Mouse (Mus musculus): ENCODE results near the gene Shroom1. TPM values are rescaled to one million over a fixed set of nuclear protein-coding genes. Genes with fewer than 3 reads are reported as not detected.

Gene Shroom1
- polyA plus RNA-seq (2015; fragmentation: Illumina TruSeq; extraction: RNeasy Lipid Tissue Mini Kit (QIAGEN cat#74804); ENCODE audit: insufficient read depth, low read depth, low replicate concordance), result 3.4 TPM

DNA sequence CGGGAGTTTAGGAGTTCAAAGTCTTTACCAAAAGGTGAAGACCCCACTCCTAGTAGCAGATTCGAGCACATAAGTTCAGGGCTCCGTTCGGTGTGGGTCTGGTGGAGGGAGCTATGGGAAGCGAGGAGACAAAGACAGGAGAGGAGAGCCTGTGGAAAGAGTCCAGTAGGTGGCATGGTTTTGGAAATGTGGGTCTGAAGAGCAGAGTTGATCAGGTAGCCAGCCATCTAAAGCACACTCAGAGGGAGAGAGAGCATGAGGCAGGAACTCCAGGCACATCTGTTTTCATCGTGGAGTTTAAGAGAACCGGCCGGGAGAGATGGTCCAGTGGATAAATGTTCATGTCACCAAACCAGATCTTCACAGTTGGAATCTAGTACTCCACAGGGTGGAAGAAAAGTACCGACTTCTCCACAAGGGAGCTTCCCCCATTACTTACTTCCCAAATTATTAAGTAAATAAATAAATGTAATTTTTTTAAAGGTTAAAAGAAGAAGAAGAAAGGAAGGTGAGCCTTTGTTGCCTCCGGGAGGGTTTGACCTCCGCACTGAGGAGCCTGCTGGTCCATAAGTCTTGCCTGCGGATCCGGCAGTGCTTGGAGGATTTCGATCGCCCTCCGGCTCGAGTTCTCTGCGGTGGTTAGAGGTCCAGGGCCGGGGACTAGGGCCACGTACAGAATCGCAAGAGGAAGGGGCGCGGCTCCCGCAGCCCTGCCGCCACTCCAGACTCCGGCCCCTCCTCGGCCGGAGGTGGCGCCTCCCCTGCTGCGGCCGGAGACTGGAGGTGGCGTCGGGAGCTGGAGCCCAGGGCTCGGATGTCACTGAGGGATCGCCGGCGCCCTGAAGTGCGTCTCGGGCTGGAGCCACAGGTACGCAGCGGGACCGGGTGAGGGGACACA lies at the start of gene Shroom1, which contains the start of gene Gm10447:
TSS of gene Shroom1 (plus strand) at position 732 of the 898 bp plus-strand sequence.
TSS of gene Gm10447 (minus strand) at position 637 of the 898 bp plus-strand sequence.

DNA sequence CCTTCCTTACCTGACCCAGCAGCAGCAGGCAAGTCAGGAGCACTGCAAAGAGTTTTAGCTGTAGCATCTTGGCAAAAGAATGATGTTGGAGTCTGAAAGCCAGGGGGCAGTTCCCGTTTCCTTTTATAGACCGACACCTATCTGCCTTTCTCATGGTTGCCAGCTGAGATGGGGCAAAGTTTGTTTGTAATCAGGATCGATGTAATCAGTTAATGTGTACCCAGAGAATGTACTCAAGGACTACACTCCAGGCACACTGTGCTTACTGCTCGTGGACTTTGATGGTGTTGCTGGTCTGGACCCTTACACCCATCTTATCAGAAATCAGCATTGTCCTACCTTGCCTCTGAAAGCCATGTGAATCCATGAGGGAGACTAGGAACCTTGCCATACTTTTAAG lies 34.0 kb upstream of the Shroom1 start, which contains the start of gene Leap2:
TSS of gene Leap2 (minus strand) at position 135 of the 400 bp plus-strand sequence.

DNA sequence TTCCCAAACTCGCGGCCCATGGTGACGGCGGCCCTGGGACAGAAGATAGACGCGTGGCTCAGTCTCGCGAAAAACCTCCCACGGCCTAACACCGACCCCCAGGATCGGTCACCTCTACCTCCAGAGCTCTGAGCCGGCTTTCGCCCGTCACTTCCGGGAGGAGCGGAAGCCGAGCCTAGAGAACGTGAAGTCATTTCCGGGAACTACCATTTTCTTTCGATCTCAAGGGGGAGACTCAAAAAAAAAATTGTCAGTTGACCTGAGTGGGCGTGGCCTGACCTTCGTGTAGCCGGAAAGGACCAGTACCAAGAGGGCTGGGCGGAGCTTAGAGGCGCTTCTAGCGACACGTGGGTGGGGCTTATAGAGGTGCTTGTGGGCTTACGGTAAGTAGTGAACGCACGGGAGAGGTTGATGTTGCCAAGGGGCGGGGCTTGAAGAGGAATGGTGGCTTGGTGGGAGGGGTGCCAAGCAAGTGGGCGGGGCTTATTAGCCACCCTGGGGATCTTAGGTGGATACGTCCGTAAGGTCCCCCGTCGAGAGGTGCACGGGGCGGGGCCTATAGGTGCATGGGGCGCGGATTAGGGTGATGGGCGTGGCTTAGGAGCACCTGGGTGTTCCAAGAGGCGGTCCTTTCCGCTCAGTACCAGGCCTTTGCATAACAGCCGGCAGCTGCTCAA lies 26.2 kb upstream of the Shroom1 start, which contains the start of the genes Uqcrq and Gdf9:
TSS of gene Uqcrq (minus strand) at position 162 of the 677 bp plus-strand sequence.
TSS of gene Gdf9 (plus strand) at position 354 of the 677 bp plus-strand sequence.

DNA sequence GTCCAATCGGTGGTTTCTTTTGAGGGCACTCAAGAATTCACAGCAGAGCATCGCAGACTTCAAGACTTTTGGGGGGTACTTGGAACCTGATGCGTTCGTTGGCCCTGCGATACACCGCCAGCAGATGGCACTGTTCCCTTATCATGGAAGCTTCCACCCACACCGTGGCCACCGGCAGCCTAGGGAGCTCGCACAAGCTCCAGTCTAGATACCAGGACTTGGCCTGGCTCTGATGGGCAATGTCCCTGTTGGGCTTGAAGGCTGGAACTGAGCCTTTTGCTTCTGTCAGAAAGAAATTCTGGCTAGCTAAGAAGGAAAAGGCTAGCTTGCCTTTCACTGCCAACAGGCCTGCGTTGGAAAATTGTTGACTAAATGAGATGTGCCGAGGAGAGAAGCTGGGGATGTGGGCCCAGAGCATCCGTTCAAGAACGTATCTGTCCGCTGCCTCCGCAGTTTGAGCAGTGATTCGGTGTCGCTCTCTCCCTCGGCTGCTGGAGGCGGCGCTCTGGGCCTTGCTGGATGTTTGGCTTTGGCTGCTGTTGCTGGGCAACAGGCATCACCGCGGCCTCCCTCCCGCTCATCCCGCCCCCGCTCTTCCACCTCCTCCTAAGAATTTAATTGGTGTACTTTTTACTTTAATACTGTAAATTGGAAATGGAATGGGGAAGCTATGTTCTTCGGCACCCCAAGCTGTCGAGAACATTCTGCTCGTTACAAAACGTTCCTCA lies 13.1 kb downstream of the Shroom1 start, which contains the start of gene Gm9837:
TSS of gene Gm9837 (minus strand) at position 512 of the 728 bp plus-strand sequence.

DNA sequence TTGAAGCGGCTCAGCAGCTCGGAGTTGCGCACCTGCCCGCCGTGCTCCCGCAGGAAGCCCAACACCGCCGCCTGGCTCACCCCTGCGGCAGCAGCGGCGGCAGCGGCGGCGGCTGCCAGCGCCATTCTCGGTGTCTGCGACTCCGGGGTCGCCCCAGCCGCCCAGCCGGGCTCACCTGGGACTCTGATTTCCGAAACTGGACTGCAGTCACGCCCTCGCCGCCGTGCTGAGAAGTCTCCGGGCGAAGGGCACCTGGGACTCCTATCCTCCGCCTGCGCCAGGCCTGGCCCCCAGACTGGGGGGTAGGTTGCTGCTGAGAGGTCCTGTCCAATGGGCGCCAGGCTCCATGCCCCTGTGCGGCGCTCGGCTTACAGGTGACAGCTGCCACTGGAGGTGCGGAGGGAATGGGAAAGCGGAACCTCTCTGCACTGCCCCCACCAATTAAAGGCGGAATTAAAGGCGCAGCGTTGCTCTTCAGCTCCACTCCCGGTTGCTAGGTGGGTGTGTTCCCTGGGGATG lies 22.8 kb downstream of the Shroom1 start, which contains the start of the genes Gm9945 and Sowaha:
TSS of gene Gm9945 (plus strand) at position 384 of the 519 bp plus-strand sequence.
TSS of gene Sowaha (minus strand) at position 492 of the 519 bp plus-strand sequence.

Other genes starting within 250 kb of the Shroom1 start
- 17.9 TPM for gene Hspa4, start 156.7 kb upstream of the Shroom1 start, polyA plus RNA-seq (2015; fragmentation: Illumina TruSeq; extraction: RNeasy Lipid Tissue Mini Kit (QIAGEN cat#74804); ENCODE audit: insufficient read depth, low read depth, low replicate concordance)
- 2.5 TPM for gene Zcchc10, start 132.5 kb upstream of the Shroom1 start, polyA plus RNA-seq (2015; fragmentation: Illumina TruSeq; extraction: RNeasy Lipid Tissue Mini Kit (QIAGEN cat#74804); ENCODE audit: insufficient read depth, low read depth, low replicate concordance)
- 8.0 TPM for gene Aff4, start 106.4 kb upstream of the Shroom1 start, polyA plus RNA-seq (2015; fragmentation: Illumina TruSeq; extraction: RNeasy Lipid Tissue Mini Kit (QIAGEN cat#74804); ENCODE audit: insufficient read depth, low read depth, low replicate concordance)
- gene Leap2, start 34.0 kb upstream of the Shroom1 start, polyA plus RNA-seq (2015; fragmentation: Illumina TruSeq; extraction: RNeasy Lipid Tissue Mini Kit (QIAGEN cat#74804); ENCODE audit: insufficient read depth, low read depth, low replicate concordance), result not detected
- 207 TPM for gene Uqcrq, start 26.4 kb upstream of the Shroom1 start, polyA plus RNA-seq (2015; fragmentation: Illumina TruSeq; extraction: RNeasy Lipid Tissue Mini Kit (QIAGEN cat#74804); ENCODE audit: insufficient read depth, low read depth, low replicate concordance)
- not detected for gene Gdf9, start 26.2 kb upstream of the Shroom1 start, polyA plus RNA-seq (2015; fragmentation: Illumina TruSeq; extraction: RNeasy Lipid Tissue Mini Kit (QIAGEN cat#74804); ENCODE audit: insufficient read depth, low read depth, low replicate concordance)
- gene Gm10447, start 95 bp upstream of the Shroom1 start, polyA plus RNA-seq (2015; fragmentation: Illumina TruSeq; extraction: RNeasy Lipid Tissue Mini Kit (QIAGEN cat#74804); ENCODE audit: insufficient read depth, low read depth, low replicate concordance), result not detected
- not detected for gene Gm9837, start 13.3 kb downstream of the Shroom1 start, polyA plus RNA-seq (2015; fragmentation: Illumina TruSeq; extraction: RNeasy Lipid Tissue Mini Kit (QIAGEN cat#74804); ENCODE audit: insufficient read depth, low read depth, low replicate concordance)
- gene Gm9945, start 23.0 kb downstream of the Shroom1 start, polyA plus RNA-seq (2015; fragmentation: Illumina TruSeq; extraction: RNeasy Lipid Tissue Mini Kit (QIAGEN cat#74804); ENCODE audit: insufficient read depth, low read depth, low replicate concordance), result not detected
- gene Sowaha, start 23.1 kb downstream of the Shroom1 start, polyA plus RNA-seq (2015; fragmentation: Illumina TruSeq; extraction: RNeasy Lipid Tissue Mini Kit (QIAGEN cat#74804); ENCODE audit: insufficient read depth, low read depth, low replicate concordance), result 0.20 TPM
- 14.3 TPM for gene Sept8, start 62.1 kb downstream of the Shroom1 start, polyA plus RNA-seq (2015; fragmentation: Illumina TruSeq; extraction: RNeasy Lipid Tissue Mini Kit (QIAGEN cat#74804); ENCODE audit: insufficient read depth, low read depth, low replicate concordance)
- 4.1 TPM for gene Kif3a, start 110.2 kb downstream of the Shroom1 start, polyA plus RNA-seq (2015; fragmentation: Illumina TruSeq; extraction: RNeasy Lipid Tissue Mini Kit (QIAGEN cat#74804); ENCODE audit: insufficient read depth, low read depth, low replicate concordance)
- gene Il4, start 161.5 kb downstream of the Shroom1 start, polyA plus RNA-seq (2015; fragmentation: Illumina TruSeq; extraction: RNeasy Lipid Tissue Mini Kit (QIAGEN cat#74804); ENCODE audit: insufficient read depth, low read depth, low replicate concordance), result not detected
- gene Il13, start 177.5 kb downstream of the Shroom1 start, polyA plus RNA-seq (2015; fragmentation: Illumina TruSeq; extraction: RNeasy Lipid Tissue Mini Kit (QIAGEN cat#74804); ENCODE audit: insufficient read depth, low read depth, low replicate concordance), result not detected

All from pancreas, adult 10 weeks (tissue).